Mouse (Mus musculus): ENCODE data around the gene Prkab1. TPM values are rescaled to one million over a fixed set of nuclear protein-coding genes. Genes with fewer than 3 reads are reported as not detected.

Prkab1 gene
- polyA plus RNA-seq (2017; shearing (Covaris generic)) = 100 to 1,000 TPM in 1 of 2 experiments, 10 to 100 TPM in 1; 88.0 to 111 TPM

GRCm38 (mm10) chr5:116024327-116024739, at the start of gene Prkab1:
Gene Prkab1 (minus strand): TSS chr5:116024508.

Other genes starting within 250 kb of the Prkab1 start
- 1 to 10 TPM; 2.6 to 4.9 TPM for gene Cit, start 179.2 kb downstream of the Prkab1 start, polyA plus RNA-seq (2017; shearing (Covaris generic))
- not detected for gene Tmem233, start 58.7 kb upstream of the Prkab1 start, polyA plus RNA-seq (2017; shearing (Covaris generic))

Data from inflammation-experienced regulatory T-cells (primary cell).